Mouse (Mus musculus): ENCODE measurements around the gene Ccdc22. TPM values are rescaled to one million over a fixed set of nuclear protein-coding genes. Genes with fewer than 3 reads are reported as not detected.

Ccdc22 gene
- total RNA-seq, 2 experiments from 2014 or later, result 22.8 to 25.9 TPM

GRCm38 (mm10) chrX:7581151-7581550 lies 24.2 kb downstream of the Ccdc22 start:
- intact Hi-C loops (cut with DNase I), result no loop called here
- DNase-seq (ENCODE audit: extremely low spot score in 1 of 2, low spot score in 2 of 2), result no peak

DNA sequence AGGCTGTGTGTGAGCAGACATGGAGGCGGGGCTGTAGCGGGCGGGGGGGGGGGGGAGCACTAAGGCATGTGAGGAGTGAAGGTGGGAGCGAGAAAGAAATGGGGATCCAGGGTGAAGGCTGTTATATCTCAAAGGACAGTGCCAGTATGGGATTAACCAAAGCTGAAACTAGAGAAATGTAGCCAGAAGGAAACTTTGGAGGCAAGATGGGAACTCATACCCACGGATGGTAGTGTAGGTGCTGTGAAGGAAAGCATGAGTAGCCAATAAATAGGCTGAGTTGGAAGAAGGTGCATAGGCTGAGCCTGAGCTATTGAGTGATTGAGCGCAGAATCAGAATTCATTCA lies 30.5 kb downstream of the Ccdc22 start:
- no peak for DNase-seq (ENCODE audit: extremely low spot score in 1 of 2, low spot score in 2 of 2)
- intact Hi-C loops (cut with DNase I), result loop anchor here (5.0 to 10.0 kb wide), 3 partner anchors 62 to 153 kb away; partner anchors contain the start of gene Syp

DNA sequence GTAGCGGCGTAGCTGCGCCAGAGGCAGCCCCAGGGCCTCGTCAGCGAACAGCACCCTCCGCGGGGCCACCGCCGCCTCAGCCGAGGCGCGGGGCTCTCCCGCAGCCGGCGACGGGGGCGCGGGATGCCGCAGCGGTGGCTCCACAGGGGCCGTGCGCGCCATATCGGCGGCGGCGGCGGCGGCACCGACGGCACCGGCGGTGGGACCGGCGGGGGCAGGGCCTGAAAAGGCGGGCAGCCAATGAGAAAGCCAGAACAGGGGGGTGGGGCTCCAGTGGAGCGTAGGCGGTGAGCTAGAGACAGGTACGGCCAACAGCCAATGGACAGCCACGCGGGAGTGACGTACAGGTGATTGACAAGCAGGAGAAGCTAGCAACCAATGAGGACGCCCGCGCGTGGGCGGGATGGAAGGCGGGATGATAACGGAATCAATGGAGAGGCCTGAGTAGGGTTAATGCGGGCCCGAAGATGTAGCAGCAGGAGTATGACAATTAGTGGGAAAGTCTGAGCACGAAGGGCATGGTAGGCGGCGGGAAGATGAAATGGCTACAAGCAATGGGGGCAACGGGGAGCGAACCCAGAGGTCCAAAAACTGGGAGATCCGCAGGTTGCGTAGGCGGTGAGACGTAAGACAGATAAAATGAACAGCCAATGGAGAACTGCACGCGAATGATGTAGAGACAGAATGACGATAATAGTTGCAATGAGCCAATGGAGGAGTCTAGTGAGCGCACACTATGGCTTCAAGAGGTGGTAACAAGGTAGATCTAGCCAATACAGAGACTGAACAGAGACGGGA lies 31.0 kb downstream of the Ccdc22 start, which contains the start of gene Ppp1r3f:
Gene Ppp1r3f (minus strand): TSS at position 197 of the 798 bp plus-strand sequence.
- peak; percentile 96 to 97 for DNase-seq (ENCODE audit: extremely low spot score in 1 of 2, low spot score in 2 of 2)
- intact Hi-C loops (cut with DNase I), result loop anchor here (5.0 to 10.0 kb wide), 3 partner anchors 63 to 152 kb away; partner anchors contain the start of gene Syp

DNA sequence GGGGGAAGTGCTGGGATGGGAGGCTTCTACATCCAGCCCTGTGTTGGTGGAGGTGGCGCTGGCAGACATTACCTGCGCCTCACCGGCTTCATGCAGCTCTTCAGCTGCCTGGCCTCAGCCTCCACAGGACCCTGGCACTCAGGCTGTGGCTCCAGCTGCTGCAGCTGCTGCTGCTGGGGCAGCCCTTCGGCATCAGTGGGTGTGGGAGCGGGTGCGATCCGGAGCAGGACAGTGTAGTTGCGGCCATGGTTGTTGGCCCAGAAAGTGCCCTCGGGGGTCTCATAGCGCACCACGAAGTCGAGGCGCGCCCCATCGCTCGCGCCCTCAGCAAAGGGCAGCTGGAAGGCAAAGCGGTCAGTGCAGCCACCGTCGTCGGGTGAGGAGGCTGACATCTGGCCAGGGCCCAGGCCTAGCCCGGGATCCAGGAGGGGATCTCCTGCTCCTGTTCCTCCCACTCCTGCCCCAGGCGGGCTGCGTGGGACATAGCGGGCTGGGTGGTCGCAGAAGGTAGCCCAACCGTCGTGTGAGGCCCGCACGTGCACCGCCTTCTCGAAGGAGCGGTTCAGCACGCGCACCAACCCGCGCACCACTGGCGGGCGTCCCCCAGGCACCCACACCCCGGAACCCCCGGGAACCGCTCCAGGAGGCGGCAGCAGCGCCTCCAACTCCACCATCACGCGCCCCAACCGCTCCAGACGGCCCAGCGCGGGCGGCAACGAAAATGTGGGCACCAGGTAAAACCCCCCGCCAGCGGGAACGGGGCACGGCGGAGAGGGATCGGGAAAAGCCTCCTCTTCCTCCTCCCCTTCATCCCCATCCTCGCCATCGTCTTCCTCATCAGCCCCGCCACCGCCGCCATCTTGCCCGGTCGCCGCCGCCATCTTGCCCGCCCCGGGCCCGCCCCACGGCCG lies 31.9 kb downstream of the Ccdc22 start, which contains the start of gene Foxp3:
Gene Foxp3 (plus strand): TSS at position 469 of the 911 bp plus-strand sequence.
- DNase-seq (ENCODE audit: extremely low spot score in 1 of 2, low spot score in 2 of 2), result peak; percentile 25 to 73

DNA sequence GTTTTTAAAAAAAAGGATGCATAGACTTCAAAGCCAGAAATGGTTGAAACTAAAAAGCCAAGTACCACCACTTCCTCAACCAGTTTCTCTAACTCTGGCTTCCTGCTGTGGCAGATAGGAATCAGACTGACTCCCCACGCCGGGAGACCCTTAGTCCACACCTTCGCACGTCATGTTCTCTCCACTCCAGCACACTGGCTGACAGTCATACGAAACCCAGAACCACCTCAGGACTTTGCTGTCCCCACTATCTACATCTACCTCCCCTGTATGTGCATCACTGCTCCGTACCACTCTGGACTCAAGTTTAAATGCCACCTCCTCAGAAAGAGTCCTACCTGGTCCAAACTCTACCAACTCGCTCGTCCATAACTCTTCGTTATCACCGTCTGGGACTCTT lies 32.9 kb downstream of the Ccdc22 start:
- intact Hi-C loops (cut with DNase I), result loop anchor here (5.0 to 10.0 kb wide), 3 partner anchors 65 to 150 kb away; partner anchors contain the start of gene Syp
- no peak for DNase-seq (ENCODE audit: extremely low spot score in 1 of 2, low spot score in 2 of 2)

More for the DNA sequence above, 31.9 kb downstream of the Ccdc22 start, which contains the start of gene Foxp3:
- intact Hi-C loops (cut with DNase I), result loop anchor here (5.0 to 10.0 kb wide), 3 partner anchors 64 to 151 kb away; partner anchors contain the start of gene Syp

GRCm38 (mm10) chrX:7571565-7572136 lies 33.7 kb downstream of the Ccdc22 start:
- DNase-seq (ENCODE audit: extremely low spot score in 1 of 2, low spot score in 2 of 2), result no peak
- intact Hi-C loops (cut with DNase I), result loop anchor here (5.0 to 10.0 kb wide), 3 partner anchors 66 to 149 kb away; partner anchors contain the start of gene Syp

GRCm38 (mm10) chrX:7570481-7571175 lies 34.7 kb downstream of the Ccdc22 start:
- intact Hi-C loops (cut with DNase I), result loop anchor here (5.0 to 10.0 kb wide), 3 partner anchors 67 to 148 kb away; partner anchors contain the start of gene Syp
- no peak for DNase-seq (ENCODE audit: extremely low spot score in 1 of 2, low spot score in 2 of 2)

- intact Hi-C loops (cut with DNase I), result no loop called here
- DNase-seq (ENCODE audit: extremely low spot score in 1 of 2, low spot score in 2 of 2), result no peak
Measured at GRCm38 (mm10) chrX:7567491-7567890, 37.8 kb downstream of the Ccdc22 start.

DNA sequence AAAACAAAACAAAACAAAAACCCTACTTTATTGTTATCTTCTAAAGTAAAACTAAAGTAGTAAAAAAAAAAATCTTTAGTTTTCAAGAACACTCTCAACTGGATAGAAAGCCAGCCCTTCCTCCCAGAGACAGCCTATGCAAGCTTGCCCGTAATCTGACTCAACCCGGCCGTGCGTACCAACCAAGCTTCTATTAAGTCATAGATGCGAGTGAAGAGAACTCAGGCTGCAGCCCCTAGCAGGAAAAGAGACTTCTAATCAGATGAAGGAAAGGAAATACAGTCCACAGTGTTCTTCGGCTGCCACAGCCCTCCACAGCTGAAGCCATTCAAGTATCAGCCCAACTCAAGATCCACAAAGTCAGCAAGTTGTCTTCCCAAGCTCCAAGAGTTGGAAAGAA lies 39.0 kb downstream of the Ccdc22 start:
- no peak for DNase-seq (ENCODE audit: extremely low spot score in 1 of 2, low spot score in 2 of 2)
- intact Hi-C loops (cut with DNase I), result no loop called here

- no peak for DNase-seq (ENCODE audit: extremely low spot score in 1 of 2, low spot score in 2 of 2)
- intact Hi-C loops (cut with DNase I), result loop anchor here (5.0 kb wide), 1 partner anchor 41 kb away; no protein-coding TSS in a partner anchor
Measured at GRCm38 (mm10) chrX:7563076-7563475, 42.2 kb downstream of the Ccdc22 start.

DNA sequence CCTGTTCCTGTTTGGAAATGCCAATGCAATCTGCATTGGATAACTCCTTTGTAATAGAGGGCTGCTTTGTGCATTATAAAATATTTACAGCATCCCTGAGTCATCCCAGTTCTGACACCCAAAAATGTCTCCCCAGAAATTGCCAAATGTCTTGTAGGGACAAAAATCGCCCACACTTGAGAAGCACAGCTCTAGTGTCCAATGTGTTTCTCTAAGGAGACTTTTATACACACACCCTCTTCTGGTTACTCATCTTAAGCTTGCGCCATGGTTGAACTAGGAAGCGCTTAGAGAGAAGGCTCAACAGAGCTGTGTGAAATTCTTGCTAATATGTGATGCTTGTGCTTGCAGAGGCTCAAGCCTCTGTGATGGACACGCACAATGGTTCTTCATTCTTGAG lies 51.8 kb downstream of the Ccdc22 start:
- no peak for DNase-seq (ENCODE audit: extremely low spot score in 1 of 2, low spot score in 2 of 2)
- intact Hi-C loops (cut with DNase I), result no loop called here

Other genes starting within 250 kb of the Ccdc22 start
- gene Usp27x, start 229.7 kb downstream of the Ccdc22 start, total RNA-seq (2021), result 10 to 100 TPM; 15.5 to 16.2 TPM
- under 1 TPM in 1 of 2 experiments, not detected in 1; 0.62 TPM for gene Foxp3, start 31.9 kb downstream of the Ccdc22 start, total RNA-seq (2021)
- gene Ppp1r3f, start 31.2 kb downstream of the Ccdc22 start, total RNA-seq (2021), result 10 to 100 TPM; 13.5 to 15.9 TPM
- gene Cacna1f, start 1.6 kb upstream of the Ccdc22 start, total RNA-seq (2021), result under 1 TPM; 0.08 to 0.17 TPM
- 1,000 to 10,000 TPM; 1,744 to 1,801 TPM for gene Syp, start 33.0 kb upstream of the Ccdc22 start, total RNA-seq (2021)
- gene Prickle3, start 51.7 kb upstream of the Ccdc22 start, total RNA-seq (2021), result 1 to 10 TPM; 1.2 to 1.3 TPM
- gene Plp2, start 65.9 kb upstream of the Ccdc22 start, total RNA-seq (2021), result 10 to 100 TPM; 15.6 to 18.1 TPM
- gene Magix, start 75.7 kb upstream of the Ccdc22 start, total RNA-seq (2021), result under 1 TPM; 0.12 to 0.34 TPM
- gene Gpkow, start 91.6 kb upstream of the Ccdc22 start, total RNA-seq (2021), result 10 to 100 TPM; 37.1 to 39.3 TPM
- gene Wdr45, start 108.8 kb upstream of the Ccdc22 start, total RNA-seq (2021), result 10 to 100 TPM; 38.5 to 43.3 TPM
- gene Gm45208, start 116.7 kb upstream of the Ccdc22 start, total RNA-seq (2021), result under 1 TPM in 1 of 2 experiments, not detected in 1; 0.69 TPM
- 100 to 1,000 TPM in 1 of 2 experiments, 10 to 100 TPM in 1; 97.3 to 105 TPM for gene Praf2, start 122.9 kb upstream of the Ccdc22 start, total RNA-seq (2021)
- gene Ccdc120, start 145.4 kb upstream of the Ccdc22 start, total RNA-seq (2021), result 10 to 100 TPM; 28.9 to 29.7 TPM
- gene Tfe3, start 157.0 kb upstream of the Ccdc22 start, total RNA-seq (2021), result 10 to 100 TPM; 30.0 to 35.6 TPM
- gene Gripap1, start 184.2 kb upstream of the Ccdc22 start, total RNA-seq (2021), result 10 to 100 TPM; 79.5 to 84.6 TPM
- 10 to 100 TPM; 10.9 to 11.3 TPM for gene Kcnd1, start 216.8 kb upstream of the Ccdc22 start, total RNA-seq (2021)
- gene Otud5, start 235.8 kb upstream of the Ccdc22 start, total RNA-seq (2021), result 10 to 100 TPM; 64.5 to 65.6 TPM